Mouse (Mus musculus) c-Kit-positive CD71-positive TER-119-negative erythroid progenitor cells, embryonic 14.5 days (primary cell): ENCODE results near the gene Gngt2.
A peak's percentile ranks its signal among the peaks of the same experiment; 100 is the strongest.
"Not testable (repeated sequence)": the region's sequence is repeated elsewhere in the genome, so short reads cannot be mapped to it uniquely, and the experiment has no call there.

Source experiments
- DNase-seq: peaks from one replicate; pipeline ENCODE4 v3.0.0-alpha.2; 2013; ENCODE audit warnings: low read depth

Gene Gngt2

GRCm38 (mm10) chr11:95840694-95841497 lies 3.9 kb downstream of the Gngt2 start:
- no peak for DNase-seq

- DNase-seq, result no peak
These were observed 4.4 kb downstream of the Gngt2 start for GRCm38 (mm10) chr11:95841498-95841830.

GRCm38 (mm10) chr11:95842074-95842681 lies 5.2 kb downstream of the Gngt2 start, which contains the start of gene Abi3:
Gene Abi3, minus strand, starts transcription at chr11:95842476.
- DNase-seq, result no peak

- no peak for DNase-seq
These were observed 5.9 kb downstream of the Gngt2 start for GRCm38 (mm10) chr11:95842953-95843352.

GRCm38 (mm10) chr11:95843421-95843950 lies 6.5 kb downstream of the Gngt2 start:
- DNase-seq, result no peak

GRCm38 (mm10) chr11:95844935-95845334 lies 7.9 kb downstream of the Gngt2 start:
- no peak for DNase-seq

GRCm38 (mm10) chr11:95850898-95851297 lies 13.9 kb downstream of the Gngt2 start:
- DNase-seq, result no peak

GRCm38 (mm10) chr11:95853684-95854083 lies 16.7 kb downstream of the Gngt2 start:
- no peak for DNase-seq

GRCm38 (mm10) chr11:95857306-95857705 lies 20.3 kb downstream of the Gngt2 start:
- DNase-seq, result no peak

- DNase-seq, result no peak
These were observed 20.9 kb downstream of the Gngt2 start for GRCm38 (mm10) chr11:95857716-95858527.

- DNase-seq, result peak; percentile 97
These were observed 21.8 kb downstream of the Gngt2 start for GRCm38 (mm10) chr11:95858528-95859467.

GRCm38 (mm10) chr11:95859468-95859855 lies 22.4 kb downstream of the Gngt2 start:
- peak; percentile 57 for DNase-seq

GRCm38 (mm10) chr11:95860071-95860490 lies 23.1 kb downstream of the Gngt2 start:
- DNase-seq, result peak; percentile 71

- no peak for DNase-seq
These were observed 24.4 kb downstream of the Gngt2 start for GRCm38 (mm10) chr11:95861397-95861796.

- DNase-seq, result no peak
These were observed 32.4 kb downstream of the Gngt2 start for GRCm38 (mm10) chr11:95869442-95869841.

GRCm38 (mm10) chr11:95869918-95870470 lies 33.0 kb downstream of the Gngt2 start:
- DNase-seq, result no peak

- DNase-seq, result no peak
These were observed 38.8 kb downstream of the Gngt2 start for GRCm38 (mm10) chr11:95875804-95876203.

- peak; percentile 44 for DNase-seq
These were observed 39.3 kb downstream of the Gngt2 start for GRCm38 (mm10) chr11:95876296-95876695.

GRCm38 (mm10) chr11:95879861-95880260 lies 42.8 kb downstream of the Gngt2 start:
- DNase-seq, result not testable (repeated sequence)

- no peak for DNase-seq
These were observed 53.5 kb downstream of the Gngt2 start for GRCm38 (mm10) chr11:95890462-95891051.
